Mouse (Mus musculus): Measurements from ENCODE around the gene Rtn4. TPM values are rescaled to one million over a fixed set of nuclear protein-coding genes. Genes with fewer than 3 reads are reported as not detected.

Rtn4 gene
- polyA plus RNA-seq, 1 experiment from 2014 or later: 54.2 TPM

DNA sequence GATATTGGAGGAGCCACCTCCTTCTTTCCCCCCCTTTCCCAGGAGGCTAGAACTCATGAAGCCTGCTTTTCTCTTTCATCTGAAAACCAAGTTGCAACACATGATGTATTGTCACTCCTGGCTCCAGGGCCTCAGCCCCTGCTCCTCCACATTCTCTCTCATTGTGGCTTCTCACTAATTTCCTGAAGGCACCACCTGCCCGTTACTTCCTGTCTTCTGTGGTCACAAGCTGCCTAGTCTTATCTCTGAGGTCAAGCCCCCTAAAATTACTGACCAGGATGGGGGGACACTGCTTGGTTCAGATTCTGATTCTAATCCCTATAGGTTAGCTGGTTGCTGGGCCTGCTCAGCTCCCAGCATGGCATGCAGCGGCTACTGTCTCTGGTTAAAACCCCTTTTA is 82.0 kb downstream of the Rtn4 start:
- Histone ChIP-seq H3K4me1 (ENCODE audit: insufficient read depth) (no peaks in the 10 kb centered on the region), H3K36me3 (ENCODE audit: insufficient read depth) (no peaks in the 10 kb centered on the region), H3K4me3 (ENCODE audit: low read depth, low read length) (no peak overlapping the region), H3K27me3 (ENCODE audit: insufficient read depth, low read length) (no peaks in the 10 kb centered on the region), H3K9ac (no peak overlapping the region), H3K27ac (ENCODE audit: low read depth) (no peak overlapping the region), H3K9me3 (ENCODE audit: low read depth, low read length) (no peaks in the 10 kb centered on the region), H3K4me2 (no peak overlapping the region)
- TF ChIP-seq CTCF (IDR thresholded peaks at IDR 0.05; ENCODE audit: low read depth): no peak
- no peak for DNase-seq
- WGBS: 63% methylated on average over 2 of the region's 2 CpGs
- no peak for ATAC-seq (ENCODE audit: insufficient read depth)

DNA sequence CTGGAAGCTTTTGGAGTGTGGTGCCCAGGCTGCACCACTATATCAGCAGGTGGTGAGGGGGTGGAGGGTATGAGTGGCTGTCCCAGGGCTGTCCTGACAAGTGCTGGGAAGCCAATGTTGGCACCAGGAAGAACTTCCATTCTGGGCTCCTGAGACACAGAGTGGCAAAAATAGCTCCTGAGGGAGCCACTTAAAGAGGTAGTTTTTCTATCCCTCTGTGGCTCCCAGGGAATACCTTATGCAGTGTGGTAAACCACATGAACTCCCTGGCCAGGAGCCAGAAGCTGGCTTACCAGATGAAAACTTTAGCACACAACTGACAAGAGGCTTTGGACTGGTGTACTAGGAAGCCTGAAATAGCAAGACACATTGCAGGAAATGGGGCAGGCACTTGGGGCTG is 85.2 kb downstream of the Rtn4 start:
- ATAC-seq (ENCODE audit: insufficient read depth): no peak

DNA sequence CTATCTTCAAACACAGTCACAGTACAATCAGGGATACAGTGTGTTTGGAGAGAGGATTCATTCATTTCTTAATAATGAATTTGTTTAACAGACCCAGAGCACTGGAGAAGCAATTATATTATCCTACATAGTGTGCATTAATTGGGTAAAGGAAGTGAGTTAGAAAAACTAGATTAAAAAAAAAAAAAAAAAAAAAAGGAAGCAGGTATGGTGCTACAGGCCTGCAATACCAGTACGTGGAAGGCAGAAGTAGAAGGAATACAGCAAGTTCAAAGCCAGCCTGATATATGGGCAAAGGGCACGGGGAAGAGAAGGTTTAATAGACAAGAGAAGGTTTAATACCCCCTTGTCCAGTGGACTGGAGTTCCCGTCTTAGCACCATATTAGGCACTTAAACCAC is 86.2 kb downstream of the Rtn4 start:
- Histone ChIP-seq H3K4me1 (ENCODE audit: insufficient read depth) (no peaks in the 10 kb centered on the region), H3K27ac (ENCODE audit: low read depth) (no peak overlapping the region), H3K36me3 (ENCODE audit: insufficient read depth) (no peaks in the 10 kb centered on the region), H3K9me3 (ENCODE audit: low read depth, low read length) (no peaks in the 10 kb centered on the region), H3K9ac (no peak overlapping the region), H3K4me2 (no peak overlapping the region), H3K27me3 (ENCODE audit: insufficient read depth, low read length) (no peaks in the 10 kb centered on the region), H3K4me3 (ENCODE audit: low read depth, low read length) (no peak overlapping the region)
- DNase-seq: no peak
- ATAC-seq (ENCODE audit: insufficient read depth): no peak
- no peak for TF ChIP-seq CTCF (IDR thresholded peaks at IDR 0.05; ENCODE audit: low read depth)
- 69% methylated on average over 3 of the region's 3 CpGs for WGBS

More for the DNA sequence above, 85.2 kb downstream of the Rtn4 start:
- Histone ChIP-seq H3K9ac (no peak overlapping the region), H3K4me1 (ENCODE audit: insufficient read depth) (no peaks in the 10 kb centered on the region), H3K4me2 (no peak overlapping the region), H3K4me3 (ENCODE audit: low read depth, low read length) (no peak overlapping the region), H3K27me3 (ENCODE audit: insufficient read depth, low read length) (no peaks in the 10 kb centered on the region), H3K36me3 (ENCODE audit: insufficient read depth) (no peaks in the 10 kb centered on the region), H3K9me3 (ENCODE audit: low read depth, low read length) (no peaks in the 10 kb centered on the region), H3K27ac (ENCODE audit: low read depth) (no peak overlapping the region)
- no peak for TF ChIP-seq CTCF (IDR thresholded peaks at IDR 0.05; ENCODE audit: low read depth)
- no peak for DNase-seq

DNA sequence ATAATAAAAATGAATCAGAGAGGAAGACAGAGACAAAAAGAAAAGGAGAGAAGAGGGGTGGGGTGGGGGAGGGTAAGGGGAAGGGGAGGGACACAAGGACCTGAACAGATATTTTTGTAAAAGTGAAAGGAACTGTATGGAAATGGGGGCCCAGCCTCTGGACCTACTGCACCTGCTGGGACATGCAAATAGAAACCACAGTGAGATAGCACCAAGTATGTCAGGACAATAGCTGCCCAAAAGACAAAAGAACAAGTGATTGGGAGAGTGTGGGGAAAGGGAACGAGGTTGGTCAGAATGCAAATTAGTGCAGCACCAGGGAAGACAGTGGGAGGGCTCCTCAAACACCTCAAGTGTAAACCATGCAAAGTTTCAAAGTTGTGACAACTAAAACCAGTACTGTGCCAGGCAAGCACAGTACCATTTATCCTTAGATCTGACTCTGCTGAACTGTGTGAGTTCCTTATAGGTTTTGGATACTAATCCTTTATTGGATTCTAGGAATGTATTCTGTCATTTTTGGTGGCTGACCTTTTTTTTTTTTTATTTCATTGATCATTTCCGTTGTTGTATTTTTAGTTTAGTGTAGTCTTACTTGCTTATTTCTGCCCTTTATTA is 86.8 kb downstream of the Rtn4 start:
- TF ChIP-seq CTCF (IDR thresholded peaks at IDR 0.05; ENCODE audit: low read depth): no peak
- WGBS: 36% methylated on average over 2 of the region's 2 CpGs

DNA sequence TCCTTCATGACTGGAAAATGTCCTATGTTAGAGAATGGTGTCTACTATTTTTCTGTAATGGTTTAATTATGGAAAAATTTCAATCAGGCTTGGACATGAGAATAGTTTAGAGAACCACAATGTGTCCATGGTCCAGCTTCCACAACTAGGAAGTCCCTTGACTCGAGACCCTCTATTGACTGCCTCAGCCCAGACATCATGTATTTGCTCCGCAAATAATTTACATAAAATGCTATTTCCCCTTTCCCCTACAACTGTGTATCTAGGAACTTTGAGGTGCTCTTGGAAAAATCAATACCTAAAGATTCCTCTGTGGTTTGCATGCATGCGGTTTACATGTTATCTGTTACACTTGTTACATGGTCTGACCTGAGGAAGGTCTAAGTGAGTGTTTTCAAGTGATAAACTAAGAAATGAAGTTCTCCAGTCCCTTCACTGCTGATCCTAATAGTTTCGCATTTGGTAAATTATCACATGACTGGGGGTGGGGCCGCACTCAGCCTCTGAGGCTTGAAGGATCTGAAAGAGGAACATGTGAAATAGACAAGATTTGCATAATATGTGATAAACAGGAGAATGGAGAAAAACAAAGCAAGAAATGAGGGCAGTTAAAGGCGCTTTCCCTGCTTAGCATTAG is 94.0 kb downstream of the Rtn4 start:
- Histone ChIP-seq H3K36me3 (ENCODE audit: insufficient read depth) (no peaks in the 10 kb centered on the region), H3K27ac (ENCODE audit: low read depth) (no peak overlapping the region), H3K9me3 (ENCODE audit: low read depth, low read length) (no peaks in the 10 kb centered on the region), H3K4me3 (ENCODE audit: low read depth, low read length) (no peak overlapping the region), H3K9ac (no peak overlapping the region), H3K4me2 (no peak overlapping the region), H3K4me1 (ENCODE audit: insufficient read depth) (no peaks in the 10 kb centered on the region), H3K27me3 (ENCODE audit: insufficient read depth, low read length) (no peaks in the 10 kb centered on the region)
- WGBS: 77% methylated on average over 6 of the region's 6 CpGs
- ATAC-seq (ENCODE audit: insufficient read depth) (no peak), DNase-seq (no peak)
- no peak for TF ChIP-seq CTCF (IDR thresholded peaks at IDR 0.05; ENCODE audit: low read depth)

More for the DNA sequence above, 86.8 kb downstream of the Rtn4 start:
- H3K9me3 ChIP-seq (ENCODE audit: low read depth, low read length): no peaks in the 10 kb centered on the region
- H3K4me2 ChIP-seq: no peak overlapping the region
- H3K4me1 ChIP-seq (ENCODE audit: insufficient read depth): no peaks in the 10 kb centered on the region
- DNase-seq (no peak), ATAC-seq (ENCODE audit: insufficient read depth) (no peak)
- no peaks in the 10 kb centered on the region for H3K27me3 ChIP-seq (ENCODE audit: insufficient read depth, low read length)
- H3K9ac ChIP-seq: no peak overlapping the region
- no peak overlapping the region for H3K4me3 ChIP-seq (ENCODE audit: low read depth, low read length)
- no peaks in the 10 kb centered on the region for H3K36me3 ChIP-seq (ENCODE audit: insufficient read depth)
- no peak overlapping the region for H3K27ac ChIP-seq (ENCODE audit: low read depth)

DNA sequence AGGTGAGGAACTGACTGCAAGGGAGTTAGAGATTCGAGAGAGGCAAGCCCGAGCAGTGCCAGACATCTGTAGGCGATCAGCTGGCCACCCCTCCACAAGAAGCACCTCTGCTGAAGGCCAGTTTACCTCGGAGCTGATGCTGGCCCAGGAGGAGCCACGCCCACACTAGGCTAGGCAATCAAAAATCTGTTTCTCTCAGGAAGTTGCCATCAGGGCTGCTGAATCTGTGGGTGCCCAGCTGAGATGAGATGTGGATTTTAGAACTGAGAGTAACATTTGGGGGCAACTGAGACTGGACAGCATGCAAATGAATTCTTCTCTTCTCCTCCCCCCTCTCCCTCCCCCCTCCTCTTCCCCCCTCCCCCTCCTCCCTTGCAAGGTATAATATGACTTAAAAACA is 94.7 kb downstream of the Rtn4 start:
- Histone ChIP-seq H3K27me3 (ENCODE audit: insufficient read depth, low read length) (no peaks in the 10 kb centered on the region), H3K4me3 (ENCODE audit: low read depth, low read length) (no peak overlapping the region), H3K9ac (no peak overlapping the region), H3K4me1 (ENCODE audit: insufficient read depth) (no peaks in the 10 kb centered on the region), H3K36me3 (ENCODE audit: insufficient read depth) (no peaks in the 10 kb centered on the region), H3K27ac (ENCODE audit: low read depth) (no peak overlapping the region), H3K9me3 (ENCODE audit: low read depth, low read length) (no peaks in the 10 kb centered on the region), H3K4me2 (no peak overlapping the region)
- ATAC-seq (ENCODE audit: insufficient read depth) (no peak), DNase-seq (no peak)
- TF ChIP-seq CTCF (IDR thresholded peaks at IDR 0.05; ENCODE audit: low read depth): no peak
- WGBS: 6% methylated on average over 5 of the region's 5 CpGs

DNA sequence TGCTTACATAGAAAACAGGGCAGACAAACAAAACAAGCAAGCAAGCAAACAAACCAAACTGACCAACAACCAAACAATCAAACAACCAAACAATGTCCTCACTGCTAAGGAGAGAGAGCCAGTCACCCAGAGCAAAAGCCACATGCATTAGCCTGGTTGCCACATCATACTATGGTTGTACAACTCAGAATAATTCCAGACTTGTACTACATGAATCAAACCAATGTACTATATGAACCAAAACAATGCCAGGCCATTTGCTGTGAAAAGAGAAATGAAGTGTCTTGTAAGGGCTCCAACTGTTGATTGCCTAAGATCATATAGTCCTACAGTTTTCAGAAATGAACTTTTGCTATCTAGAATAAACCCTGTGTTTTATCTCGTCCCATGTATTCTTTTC is 95.8 kb downstream of the Rtn4 start:
- DNase-seq (peak; percentile 13), ATAC-seq (ENCODE audit: insufficient read depth) (no peak)
- no peaks in the 10 kb centered on the region for H3K36me3 ChIP-seq (ENCODE audit: insufficient read depth)
- H3K4me2 ChIP-seq: no peak overlapping the region
- no peak overlapping the region for H3K4me3 ChIP-seq (ENCODE audit: low read depth, low read length)
- TF ChIP-seq CTCF (IDR thresholded peaks at IDR 0.05; ENCODE audit: low read depth): no peak
- no peak overlapping the region for H3K9ac ChIP-seq
- no peak overlapping the region for H3K27ac ChIP-seq (ENCODE audit: low read depth)
- H3K4me1 ChIP-seq (ENCODE audit: insufficient read depth): no peaks in the 10 kb centered on the region
- no peaks in the 10 kb centered on the region for H3K9me3 ChIP-seq (ENCODE audit: low read depth, low read length)
- no peaks in the 10 kb centered on the region for H3K27me3 ChIP-seq (ENCODE audit: insufficient read depth, low read length)
- 33% methylated on average over 1 of the region's 1 CpGs for WGBS
